Mouse (Mus musculus) midbrain, embryonic 15.5 days (tissue): ENCODE data around the gene Sh2b2. TPM values are rescaled to one million over a fixed set of nuclear protein-coding genes. Genes with fewer than 3 reads are reported as not detected.
A peak's percentile ranks its signal among the peaks of the same experiment; 100 is the strongest.

Experiments
- ATAC-seq: fragments of 200-750 bp; cut with Nextera tagmentation; replicated peaks from 2 replicates; pipeline ENCODE4 v1.8.0; 2017; ENCODE audit warnings: moderate TSS enrichment
- H3K27ac ChIP-seq: fragments of 300-500 bp; sonication (generic); 2 replicates; pipeline ENCODE4 v1.5.1; 2015; ENCODE audit warnings: mild to moderate bottlenecking, inconsistent platforms
- H3K27me3 ChIP-seq: fragments of 300-500 bp; sonication (generic); replicated peaks from 2 replicates; pipeline ENCODE4 v1.6.1; 2015; ENCODE audit warnings: inconsistent platforms
- H3K36me3 ChIP-seq: fragments of 300-500 bp; sonication (generic); replicated peaks from 2 replicates; pipeline ENCODE4 v1.6.1; 2015; ENCODE audit warnings: inconsistent platforms
- H3K4me1 ChIP-seq: fragments of 300-500 bp; sonication (generic); 2 replicates; pipeline ENCODE4 v1.6.1; 2015; ENCODE audit warnings: inconsistent platforms
- H3K4me2 ChIP-seq: fragments of 300-500 bp; sonication (generic); 2 replicates; pipeline ENCODE4 v1.6.1; 2015; ENCODE audit warnings: inconsistent platforms, mild to moderate bottlenecking, moderate library complexity
- H3K4me3 ChIP-seq: fragments of 300-500 bp; sonication (generic); 2 replicates; pipeline ENCODE4 v1.5.1; 2015; ENCODE audit warnings: mild to moderate bottlenecking, inconsistent platforms
- H3K9ac ChIP-seq: fragments of 300-500 bp; sonication (generic); 2 replicates; pipeline ENCODE4 v1.6.1; 2015; ENCODE audit warnings: mild to moderate bottlenecking, inconsistent platforms
- H3K9me3 ChIP-seq: fragments of 300-500 bp; sonication (generic); 2 replicates; pipeline ENCODE4 v1.6.1; 2016; ENCODE audit warnings: inconsistent platforms
- WGBS: fragments of 180-500 bp; shearing (Covaris S2); methylation state at CpG from one replicate; pipeline ENCODE4 v1.1.7; 2015; ENCODE audit warnings: mixed read lengths; 5-methylcytosine and 5-hydroxymethylcytosine counted together
- polyA plus RNA-seq: library from polyadenylated mRNA; unstranded; fragments of >200 nt; fragmentation: Nextera tagmentation; extraction: Ambion mirVana; gene quantifications from 2 replicates; pipeline ENCODE4 v1.2.1, GENCODE M21; 2015

The Sh2b2 gene
- polyA plus RNA-seq, 1 experiment from 2014 or later = 33.2 TPM

DNA sequence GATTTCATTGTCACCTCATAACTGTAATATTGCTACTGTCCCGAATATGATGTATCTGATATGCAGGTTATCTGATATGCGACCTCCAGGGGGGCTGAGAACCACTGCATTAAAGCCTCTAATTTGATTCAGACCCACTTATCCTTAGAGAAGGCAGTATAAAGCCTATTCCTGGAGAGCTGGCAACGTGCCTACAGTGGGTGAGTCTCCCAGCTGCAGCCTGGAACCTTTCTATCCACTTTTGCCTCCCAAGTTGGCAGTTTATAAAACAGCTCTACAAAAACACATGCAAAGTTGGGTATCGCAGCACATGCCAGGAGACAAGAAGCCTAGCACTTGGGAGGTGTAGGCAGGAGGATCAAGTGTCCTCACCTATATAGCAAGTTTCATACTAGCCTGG, 17.0 kb upstream of the Sh2b2 start:
- WGBS = 85% methylated on average over 4 of the region's 4 CpGs
- Histone ChIP-seq H3K4me1 (no peaks in the 10 kb centered on the region), H3K9ac (no peak overlapping the region), H3K27ac (no peak overlapping the region), H3K36me3 (no peaks in the 10 kb centered on the region), H3K9me3 (no peaks in the 10 kb centered on the region), H3K4me2 (no peak overlapping the region), H3K27me3 (no peaks in the 10 kb centered on the region), H3K4me3 (no peak overlapping the region)
- no peak for ATAC-seq

DNA sequence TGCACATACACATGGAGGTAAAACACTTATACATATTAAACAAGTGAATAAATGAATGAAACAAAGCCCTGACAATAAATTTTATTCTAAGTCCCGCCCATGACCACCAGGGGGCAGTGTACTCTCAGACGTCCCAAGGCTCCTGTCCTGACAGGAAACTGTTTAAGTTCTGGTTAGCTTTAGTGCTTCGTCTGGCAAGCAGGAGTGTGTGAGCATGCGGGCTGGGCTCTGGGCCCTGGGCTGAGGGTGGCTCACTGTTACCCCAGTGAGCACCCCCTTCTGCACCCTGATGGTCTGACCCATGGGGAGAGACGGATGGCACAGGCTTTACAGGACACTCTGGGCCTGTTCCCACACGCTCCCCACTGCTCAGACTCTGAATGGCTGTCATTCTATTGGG, 12.6 kb upstream of the Sh2b2 start:
- Histone ChIP-seq H3K9me3 (no peaks in the 10 kb centered on the region), H3K4me2 (no peak overlapping the region), H3K4me3 (no peak overlapping the region), H3K4me1 (no peaks in the 10 kb centered on the region), H3K27me3 (no peaks in the 10 kb centered on the region), H3K27ac (no peak overlapping the region), H3K36me3 (no peaks in the 10 kb centered on the region), H3K9ac (no peak overlapping the region)
- no peak for ATAC-seq
- 36% methylated on average over 6 of the region's 6 CpGs for WGBS

DNA sequence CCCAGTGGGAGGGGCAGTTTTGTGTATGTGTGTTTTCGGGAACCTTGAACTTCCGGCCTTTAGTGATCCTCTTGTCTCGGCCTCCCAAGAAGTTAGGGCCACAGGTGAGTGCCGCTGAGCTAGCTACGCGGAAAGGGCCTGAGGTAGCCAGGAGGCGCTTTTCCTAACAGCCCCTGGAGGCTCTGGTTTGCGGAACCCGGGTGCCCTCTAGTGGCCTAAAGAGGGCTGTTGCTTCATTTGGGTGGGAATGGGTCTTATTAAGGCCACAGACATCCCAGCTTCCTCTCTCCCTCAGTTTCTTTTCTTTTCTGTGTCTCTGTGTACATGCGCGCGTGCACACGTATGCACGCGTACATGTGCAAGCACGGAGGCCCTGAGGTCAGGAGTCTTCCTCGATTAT, 6.5 kb upstream of the Sh2b2 start:
- no peaks in the 10 kb centered on the region for H3K4me1 ChIP-seq
- H3K36me3 ChIP-seq = 0 out of 2 replicates have a peak, but pooled peaks cover 3% of the 10 kb centered on the region
- WGBS = 17% methylated on average over 17 of the region's 17 CpGs
- H3K4me2 ChIP-seq = no peak overlapping the region
- no peaks in the 10 kb centered on the region for H3K27me3 ChIP-seq
- H3K9me3 ChIP-seq = no peaks in the 10 kb centered on the region
- no peak overlapping the region for H3K9ac ChIP-seq
- H3K4me3 ChIP-seq = no peak overlapping the region
- no peak overlapping the region for H3K27ac ChIP-seq
- 0 out of 2 replicates have a peak, but pooled peaks have one; percentile 20 for ATAC-seq

DNA sequence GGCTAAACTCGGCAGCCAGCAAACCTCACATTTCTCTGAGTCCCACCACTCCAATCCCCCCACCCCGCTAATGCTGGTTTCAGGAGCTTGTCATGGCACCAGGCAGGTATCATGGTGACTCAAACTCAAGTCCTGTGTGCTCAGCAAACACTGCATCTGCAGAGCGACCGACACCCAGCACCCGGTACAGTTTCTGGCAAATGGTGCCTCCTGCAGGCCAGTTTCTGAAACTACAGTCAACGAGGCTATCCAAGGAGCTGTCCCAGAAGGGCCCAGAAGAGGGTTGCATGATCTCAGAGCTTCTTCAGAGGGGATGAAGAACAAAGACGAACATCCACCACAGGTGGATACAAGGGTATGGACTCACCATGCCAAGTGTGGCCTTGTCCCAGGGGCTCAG, 4.6 kb upstream of the Sh2b2 start:
- no peaks in the 10 kb centered on the region for H3K27me3 ChIP-seq
- WGBS = 48% methylated on average over 7 of the region's 7 CpGs
- no peak overlapping the region for H3K9ac ChIP-seq
- H3K4me2 ChIP-seq = no peak overlapping the region
- 0 out of 2 replicates have a peak, but pooled peaks cover 3% of the 10 kb centered on the region for H3K36me3 ChIP-seq
- H3K9me3 ChIP-seq = no peaks in the 10 kb centered on the region
- H3K4me3 ChIP-seq = no peak overlapping the region
- no peak overlapping the region for H3K27ac ChIP-seq
- ATAC-seq = no peak
- no peaks in the 10 kb centered on the region for H3K4me1 ChIP-seq

DNA sequence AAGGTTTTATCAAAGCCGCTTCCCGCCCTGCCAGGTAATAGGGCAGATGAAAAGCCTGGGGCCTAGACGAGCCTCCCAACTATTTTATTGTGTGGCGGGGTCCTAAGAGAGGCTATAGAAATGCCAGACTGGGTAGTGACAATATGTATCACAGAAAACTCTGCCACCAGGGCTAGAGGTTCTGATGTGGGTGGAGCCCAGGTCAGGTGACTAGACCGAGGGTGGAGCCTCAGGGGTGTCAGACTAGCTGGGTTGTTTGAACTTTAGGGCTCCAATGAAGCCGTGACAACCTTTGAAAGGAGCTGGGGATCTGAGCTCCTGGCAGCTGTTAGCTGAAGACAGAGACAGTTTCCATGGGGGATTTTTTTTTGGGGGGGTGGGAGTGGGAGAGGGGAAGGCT, 2.1 kb upstream of the Sh2b2 start:
- no peaks in the 10 kb centered on the region for H3K9me3 ChIP-seq
- peaks cover 12% of the 10 kb centered on the region; the same call in 1 of the 2 replicates for H3K4me1 ChIP-seq
- H3K27ac ChIP-seq = no peak overlapping the region
- WGBS = 67% methylated on average over 6 of the region's 6 CpGs
- ATAC-seq = no peak
- no peak overlapping the region for H3K9ac ChIP-seq
- H3K36me3 ChIP-seq = 0 out of 2 replicates have a peak, but pooled peaks cover 3% of the 10 kb centered on the region
- no peak overlapping the region for H3K4me3 ChIP-seq
- no peak overlapping the region for H3K4me2 ChIP-seq
- H3K27me3 ChIP-seq = no peaks in the 10 kb centered on the region

DNA sequence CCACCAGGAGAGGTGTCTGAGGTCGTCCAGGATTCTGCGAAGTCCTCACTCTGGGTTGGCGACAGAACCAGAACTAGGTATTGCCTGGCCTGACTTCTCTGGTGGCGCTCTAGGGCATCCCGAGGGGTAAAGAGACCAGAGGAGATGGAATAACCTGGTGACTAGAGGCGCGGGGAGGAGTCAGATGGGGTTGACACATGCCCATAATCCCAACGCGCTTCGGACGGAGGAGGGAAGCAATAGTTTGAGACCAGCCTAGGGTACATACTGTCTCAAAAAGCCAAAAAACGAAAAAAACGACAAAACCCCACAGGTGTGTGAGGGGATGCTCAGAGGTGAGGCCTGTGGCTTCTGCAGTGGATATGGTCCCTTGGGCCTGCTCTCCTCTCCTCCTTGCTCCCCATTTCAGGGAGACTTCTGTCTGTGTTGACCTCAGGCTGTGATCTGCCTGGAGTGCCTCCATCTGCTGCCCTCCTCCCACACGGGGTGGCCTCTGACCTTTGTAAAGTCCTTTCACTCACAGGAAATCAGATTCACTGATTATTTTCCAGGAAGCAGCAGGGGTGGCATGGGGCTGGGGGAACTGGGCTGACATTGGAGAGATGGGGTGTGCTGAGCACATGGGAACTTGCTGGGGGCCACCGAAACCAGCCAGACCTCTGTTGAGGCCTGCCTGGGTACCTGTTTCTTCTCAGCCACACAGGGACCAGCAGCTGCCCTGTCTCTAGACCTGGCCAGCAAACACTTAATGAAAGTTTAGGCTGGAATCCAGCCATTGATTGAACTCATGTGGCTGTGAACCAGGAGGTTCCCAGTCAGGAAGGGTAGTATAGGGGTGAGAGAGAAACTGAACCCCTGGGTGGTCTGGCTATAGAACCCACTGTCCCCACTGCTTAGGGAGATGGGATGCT, 560 bp downstream of the Sh2b2 start:
- H3K4me2 ChIP-seq = peak overlapping the region; percentile 75
- peak overlapping the region; percentile 54 for H3K9ac ChIP-seq
- whole genome bisulfite sequencing = 12% methylated on average over 15 of the region's 15 CpGs
- H3K9me3 ChIP-seq = no peaks in the 10 kb centered on the region
- H3K4me1 ChIP-seq = peaks cover 33% of the 10 kb centered on the region
- peak overlapping the region; percentile 70 for H3K4me3 ChIP-seq
- ATAC-seq = peak; percentile 21
- H3K36me3 ChIP-seq = 0 out of 2 replicates have a peak, but pooled peaks cover 3% of the 10 kb centered on the region
- H3K27ac ChIP-seq = peak overlapping the region; percentile 85
- H3K27me3 ChIP-seq = no peaks in the 10 kb centered on the region

DNA sequence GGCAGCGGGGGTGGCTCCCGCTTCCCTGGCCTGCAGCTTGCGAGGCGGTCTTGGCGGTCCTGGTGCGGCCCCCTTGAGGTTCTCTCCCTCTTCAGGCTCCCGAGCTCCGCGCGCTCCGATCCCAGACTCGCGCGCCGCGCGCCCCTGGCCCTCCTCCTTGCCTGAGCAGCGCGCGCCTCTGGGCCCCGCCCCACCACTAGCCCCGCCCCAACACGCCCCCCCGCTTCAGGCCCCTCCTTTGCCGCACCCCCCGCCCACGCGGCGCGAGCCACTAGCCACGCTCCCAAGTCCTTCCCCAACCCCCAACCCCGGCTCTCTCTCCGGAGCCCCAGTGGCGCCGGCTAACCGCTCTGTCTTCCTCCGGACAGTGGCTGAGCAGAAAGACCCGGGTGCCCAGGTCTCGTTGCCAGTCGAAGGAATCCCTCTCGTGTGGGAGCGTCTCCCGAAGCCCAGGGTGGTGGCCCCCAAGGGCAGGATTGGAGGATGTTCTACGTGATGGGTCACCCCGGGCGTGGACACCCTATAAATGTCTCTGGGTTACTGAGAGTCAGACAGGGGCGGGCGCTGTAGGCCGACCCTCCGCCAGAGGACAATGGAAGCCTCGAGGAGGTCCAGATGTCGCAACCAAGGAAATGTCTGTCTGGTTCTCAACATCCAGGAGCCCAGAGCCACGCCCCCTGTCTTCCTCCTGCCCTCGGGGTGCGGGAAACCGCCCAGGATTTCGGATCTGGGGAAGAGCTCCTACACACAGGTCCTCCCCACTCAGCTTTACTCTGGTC, 1.4 kb downstream of the Sh2b2 start:
- Histone ChIP-seq H3K9ac (peak overlapping the region; percentile 78), H3K36me3 (0 out of 2 replicates have a peak, but pooled peaks cover 3% of the 10 kb centered on the region), H3K9me3 (no peaks in the 10 kb centered on the region), H3K4me2 (peak overlapping the region; percentile 75), H3K27ac (peak overlapping the region; percentile 85), H3K4me3 (peak overlapping the region; percentile 70), H3K4me1 (peaks cover 40% of the 10 kb centered on the region), H3K27me3 (no peaks in the 10 kb centered on the region)
- peak; percentile 82 for ATAC-seq
- WGBS = under 1% methylated on average over 37 of the region's 57 CpGs

DNA sequence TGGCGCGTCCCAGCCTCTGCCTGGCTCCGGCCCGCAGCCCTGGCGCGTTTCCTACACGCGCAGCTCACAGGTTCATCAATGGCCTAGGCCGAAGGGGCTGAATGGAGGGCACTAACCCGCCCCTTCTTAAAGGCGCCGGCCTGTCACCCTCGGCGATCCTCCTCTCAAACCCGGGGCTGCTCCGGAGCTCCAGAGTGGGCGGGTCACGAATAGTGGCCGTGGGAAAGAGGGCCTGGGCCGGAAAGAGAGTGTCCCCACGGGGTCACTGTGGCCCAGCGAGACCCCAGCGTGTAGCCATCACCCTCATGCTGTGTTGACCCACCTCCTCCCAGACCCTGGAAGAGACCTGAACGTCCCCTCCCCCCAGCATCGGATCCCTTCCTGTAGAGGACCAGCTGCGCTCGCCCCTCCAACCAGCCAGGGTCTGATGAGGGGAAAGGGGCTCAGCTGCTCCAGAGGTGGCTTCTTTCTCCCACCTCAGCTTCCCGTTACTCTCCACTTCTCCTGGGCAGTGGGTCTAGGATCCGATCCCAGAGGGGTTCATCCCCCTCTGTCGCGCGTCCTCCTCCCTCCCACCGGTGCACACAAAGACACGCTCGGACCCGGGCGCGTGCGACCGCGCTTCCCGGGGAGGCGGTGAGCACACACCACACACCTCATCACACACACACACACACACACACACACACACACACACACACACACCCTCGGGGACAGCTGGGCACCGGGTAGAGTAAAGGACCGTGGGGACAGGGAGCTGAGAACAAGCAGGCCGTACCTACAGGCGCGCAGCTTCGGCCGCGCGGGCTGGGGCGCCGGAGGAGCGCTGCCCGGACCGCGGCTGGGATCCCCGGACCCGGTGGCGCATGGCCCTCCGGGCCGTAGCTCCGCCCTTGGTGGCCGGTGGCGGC, 2.2 kb downstream of the Sh2b2 start:
- H3K4me1 ChIP-seq = peaks cover 40% of the 10 kb centered on the region
- peak overlapping the region; percentile 78 for H3K9ac ChIP-seq
- peak overlapping the region; percentile 70 for H3K4me3 ChIP-seq
- H3K4me2 ChIP-seq = peak overlapping the region; percentile 75
- peak; percentile 58 for ATAC-seq
- H3K27me3 ChIP-seq = no peaks in the 10 kb centered on the region
- H3K36me3 ChIP-seq = no peaks in the 10 kb centered on the region
- H3K9me3 ChIP-seq = no peaks in the 10 kb centered on the region
- under 1% methylated on average over 63 of the region's 67 CpGs for WGBS
- peak overlapping the region; percentile 85 for H3K27ac ChIP-seq

DNA sequence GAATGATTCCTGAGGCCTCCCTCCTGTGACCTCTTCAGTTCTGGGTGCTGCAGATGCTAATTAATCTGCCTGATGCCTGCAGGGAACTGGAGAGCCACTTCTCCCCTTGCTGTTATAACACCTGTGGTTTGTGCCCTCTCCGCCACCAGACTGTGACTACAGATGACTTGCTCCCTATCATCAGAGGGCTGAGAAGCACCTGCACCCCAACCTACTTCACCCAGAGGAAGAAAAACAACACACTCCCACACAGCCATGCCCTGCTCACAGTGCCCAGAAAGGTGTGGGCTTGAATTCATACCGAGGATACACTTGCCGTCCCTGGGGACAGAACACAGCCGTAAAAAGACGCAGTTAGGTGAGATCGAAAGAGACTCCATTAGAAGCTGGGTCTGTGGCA, 5.2 kb downstream of the Sh2b2 start:
- Histone ChIP-seq H3K27me3 (no peaks in the 10 kb centered on the region), H3K9ac (no peak overlapping the region), H3K9me3 (no peaks in the 10 kb centered on the region), H3K4me2 (no peak overlapping the region), H3K4me3 (no peak overlapping the region), H3K27ac (no peak overlapping the region), H3K36me3 (no peaks in the 10 kb centered on the region), H3K4me1 (peaks cover 55% of the 10 kb centered on the region)
- 79% methylated on average over 6 of the region's 6 CpGs for WGBS
- ATAC-seq = no peak

DNA sequence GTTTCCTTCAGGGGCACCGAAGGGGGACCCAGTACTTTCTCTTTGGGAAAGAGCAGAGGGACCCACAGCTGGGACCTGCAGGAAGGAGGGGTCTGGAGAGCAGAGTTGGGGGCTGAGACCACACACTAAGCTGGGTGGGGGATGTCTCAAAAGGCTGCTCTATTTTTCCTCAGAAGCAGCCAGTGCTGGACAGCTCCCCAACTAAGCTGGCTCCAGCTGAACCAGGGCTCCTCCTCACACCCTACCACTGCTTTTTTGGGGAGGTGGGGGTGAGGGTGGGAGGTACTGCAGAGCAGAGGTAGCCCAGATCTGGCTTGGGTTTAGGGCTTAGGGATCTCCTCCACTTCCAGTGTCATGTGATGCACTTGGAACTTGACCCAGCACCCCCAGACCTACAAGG, 6.0 kb downstream of the Sh2b2 start:
- Histone ChIP-seq H3K27me3 (no peaks in the 10 kb centered on the region), H3K27ac (no peak overlapping the region), H3K9me3 (no peaks in the 10 kb centered on the region), H3K4me1 (peaks cover 50% of the 10 kb centered on the region), H3K9ac (no peak overlapping the region), H3K4me3 (no peak overlapping the region), H3K4me2 (no peak overlapping the region), H3K36me3 (no peaks in the 10 kb centered on the region)
- 64% methylated on average over 1 of the region's 1 CpGs for WGBS
- ATAC-seq = no peak

DNA sequence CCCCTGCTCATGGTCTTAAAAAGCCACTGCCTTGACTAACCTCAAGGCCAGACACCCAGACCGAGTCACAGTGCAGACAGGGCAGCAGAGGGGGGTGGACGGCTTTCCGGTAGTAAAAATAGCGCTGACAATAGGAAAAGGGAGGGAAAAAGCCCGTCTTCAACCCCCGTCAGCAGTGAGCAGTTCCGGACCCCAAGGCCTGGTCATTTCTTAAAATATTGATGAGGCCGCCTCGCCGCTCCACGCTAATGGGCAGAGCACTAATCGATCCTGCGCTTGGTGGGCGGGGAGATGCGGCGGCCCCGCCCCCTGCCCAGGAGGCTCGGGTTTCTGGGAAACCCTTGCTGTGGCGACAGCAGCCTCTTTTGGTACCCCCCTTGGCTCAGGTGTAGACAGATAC, 8.7 kb downstream of the Sh2b2 start:
- peak overlapping the region; percentile 29 for H3K4me3 ChIP-seq
- no peaks in the 10 kb centered on the region for H3K36me3 ChIP-seq
- no peaks in the 10 kb centered on the region for H3K27me3 ChIP-seq
- peak overlapping the region; percentile 63 for H3K4me2 ChIP-seq
- WGBS = 1% methylated on average over 19 of the region's 19 CpGs
- H3K4me1 ChIP-seq = peaks cover 43% of the 10 kb centered on the region
- ATAC-seq = no peak
- H3K9ac ChIP-seq = peak overlapping the region; percentile 35
- H3K9me3 ChIP-seq = no peaks in the 10 kb centered on the region
- H3K27ac ChIP-seq = no peak overlapping the region
